Mouse (Mus musculus): ENCODE measurements around the gene Hist1h4f. TPM values are rescaled to one million over a fixed set of nuclear protein-coding genes. Genes with fewer than 3 reads are reported as not detected.

The Hist1h4f gene
- polyA plus RNA-seq, 1 experiment: 1.4 TPM

DNA sequence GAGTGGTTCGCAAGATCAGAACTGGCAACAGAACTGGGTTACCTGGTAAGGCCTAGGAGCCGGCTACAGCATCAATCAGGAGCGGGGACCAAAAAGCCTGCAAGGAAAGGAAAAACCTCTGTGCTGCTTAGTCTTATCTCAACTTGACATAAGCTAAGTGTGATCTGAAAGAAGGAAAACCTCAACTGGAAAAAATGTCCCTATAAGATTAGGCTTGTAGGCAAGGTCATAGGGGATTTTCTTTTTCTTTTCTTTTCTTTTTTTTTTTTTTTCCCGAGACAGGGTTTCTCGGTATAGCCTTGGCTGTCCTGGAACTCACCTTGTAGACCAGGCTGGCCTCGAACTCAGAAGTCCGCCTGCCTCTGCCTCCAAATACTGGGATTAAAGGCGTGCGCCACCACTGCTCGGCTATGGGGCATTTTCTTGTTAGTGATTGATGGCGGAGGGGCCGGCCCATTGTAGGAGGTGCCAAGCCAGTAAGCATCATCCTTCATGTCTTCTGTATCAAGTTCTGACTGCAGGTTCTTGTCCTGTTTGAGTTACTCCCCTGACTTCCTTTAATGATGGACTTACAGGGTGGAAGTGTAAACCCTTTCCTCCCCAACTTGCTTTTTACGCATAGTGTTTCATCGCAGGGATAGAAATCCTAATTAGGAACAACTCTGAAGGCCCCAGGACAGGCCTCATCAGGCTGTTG lies 44.5 kb downstream of the Hist1h4f start:
- no peak for TF ChIP-seq POLR2A (IDR thresholded peaks at IDR 0.05; ENCODE audit: low read depth, low read length)
- TF ChIP-seq CTCF (conservative IDR thresholded peaks at IDR 0.05; ENCODE audit: insufficient read depth, insufficient read length, low read depth, low read length): no peak
- no peak overlapping the region for H3K4me3 ChIP-seq (ENCODE audit: insufficient read depth, low read depth, low read length)

DNA sequence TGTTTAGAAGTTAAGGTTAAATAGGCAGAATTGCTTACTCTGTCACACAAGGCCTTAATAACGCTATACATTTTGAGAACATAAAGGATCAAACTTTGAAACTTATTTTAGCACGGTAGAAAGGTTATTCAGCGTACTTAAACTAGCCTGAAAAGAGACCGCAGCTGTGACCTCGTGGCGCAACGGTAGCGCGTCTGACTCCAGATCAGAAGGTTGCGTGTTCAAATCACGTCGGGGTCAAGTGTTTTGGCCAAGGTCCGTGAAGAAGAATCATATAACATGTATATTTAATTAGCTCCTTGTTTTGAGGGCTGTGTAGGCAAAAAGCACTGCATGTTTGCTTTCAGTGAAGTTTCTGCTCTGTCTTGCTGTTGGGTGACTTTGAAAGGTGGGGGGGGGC lies 45.1 kb downstream of the Hist1h4f start:
- no peak for DNase-seq
- Histone ChIP-seq H3K27me3 (replicated peaks; ENCODE audit: control insufficient read depth, insufficient read depth, low read length) (no peaks in the 10 kb centered on the region), H3K27ac (ENCODE audit: insufficient read depth, low read depth, low read length) (no peak overlapping the region), H3K4me3 (ENCODE audit: insufficient read depth, low read depth, low read length) (no peak overlapping the region), H3K4me1 (ENCODE audit: control insufficient read depth, insufficient read depth, low read length) (no peaks in the 10 kb centered on the region), H3K36me3 (ENCODE audit: control insufficient read depth, insufficient read depth, low read length) (no peaks in the 10 kb centered on the region)
- no peak for TF ChIP-seq CTCF (conservative IDR thresholded peaks at IDR 0.05; ENCODE audit: insufficient read depth, insufficient read length, low read depth, low read length)
- no peak for TF ChIP-seq POLR2A (IDR thresholded peaks at IDR 0.05; ENCODE audit: low read depth, low read length)
- WGBS: 57% methylated on average over 13 of the region's 13 CpGs

More for the DNA sequence above, 44.5 kb downstream of the Hist1h4f start:
- Histone ChIP-seq H3K27ac (ENCODE audit: insufficient read depth, low read depth, low read length) (no peak overlapping the region), H3K27me3 (replicated peaks; ENCODE audit: control insufficient read depth, insufficient read depth, low read length) (no peaks in the 10 kb centered on the region), H3K36me3 (ENCODE audit: control insufficient read depth, insufficient read depth, low read length) (no peaks in the 10 kb centered on the region), H3K4me1 (ENCODE audit: control insufficient read depth, insufficient read depth, low read length) (no peaks in the 10 kb centered on the region)
- 65% methylated on average over 14 of the region's 14 CpGs for WGBS
- DNase-seq: no peak

DNA sequence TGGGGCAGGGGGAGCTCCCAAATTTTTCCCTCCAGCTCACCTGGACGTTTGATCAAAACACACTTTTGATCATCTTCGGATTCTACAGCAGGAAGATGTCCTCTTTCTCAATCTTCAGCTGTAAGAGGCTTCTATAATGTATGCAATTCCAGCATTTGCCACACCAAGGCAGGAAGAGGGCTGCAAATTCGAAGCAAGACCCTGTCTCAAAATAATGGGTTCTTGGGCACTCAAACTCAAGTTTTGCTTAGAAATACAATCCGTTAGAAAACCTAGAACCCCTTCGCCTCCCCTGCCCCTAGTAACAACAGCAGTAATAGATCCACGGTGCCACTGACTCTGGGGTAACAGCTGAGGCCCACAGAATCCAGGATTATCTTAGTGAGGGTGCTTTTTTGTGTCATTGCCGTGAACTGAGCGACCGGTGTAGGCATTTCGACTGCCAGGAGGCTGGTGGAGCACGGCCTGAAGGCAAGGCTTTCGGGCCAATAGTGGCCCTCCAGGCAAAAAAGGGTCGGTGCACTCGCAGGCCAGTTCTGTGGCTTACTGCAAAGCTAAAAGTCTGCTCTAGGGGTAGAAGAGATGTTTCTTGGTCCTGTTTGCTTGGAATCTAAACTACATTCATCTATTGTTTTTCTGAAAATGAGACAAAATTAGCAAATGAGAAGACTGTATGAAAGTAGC lies 45.6 kb downstream of the Hist1h4f start:
- 50% methylated on average over 14 of the region's 14 CpGs for WGBS
- TF ChIP-seq POLR2A (IDR thresholded peaks at IDR 0.05; ENCODE audit: low read depth, low read length) (no peak), CTCF (conservative IDR thresholded peaks at IDR 0.05; ENCODE audit: insufficient read depth, insufficient read length, low read depth, low read length) (no peak)
- H3K4me3 ChIP-seq (ENCODE audit: insufficient read depth, low read depth, low read length): no peak overlapping the region
- DNase-seq: no peak
- H3K36me3 ChIP-seq (ENCODE audit: control insufficient read depth, insufficient read depth, low read length): no peaks in the 10 kb centered on the region
- H3K27ac ChIP-seq (ENCODE audit: insufficient read depth, low read depth, low read length): no peak overlapping the region
- no peaks in the 10 kb centered on the region for H3K27me3 ChIP-seq (replicated peaks; ENCODE audit: control insufficient read depth, insufficient read depth, low read length)
- no peaks in the 10 kb centered on the region for H3K4me1 ChIP-seq (ENCODE audit: control insufficient read depth, insufficient read depth, low read length)

DNA sequence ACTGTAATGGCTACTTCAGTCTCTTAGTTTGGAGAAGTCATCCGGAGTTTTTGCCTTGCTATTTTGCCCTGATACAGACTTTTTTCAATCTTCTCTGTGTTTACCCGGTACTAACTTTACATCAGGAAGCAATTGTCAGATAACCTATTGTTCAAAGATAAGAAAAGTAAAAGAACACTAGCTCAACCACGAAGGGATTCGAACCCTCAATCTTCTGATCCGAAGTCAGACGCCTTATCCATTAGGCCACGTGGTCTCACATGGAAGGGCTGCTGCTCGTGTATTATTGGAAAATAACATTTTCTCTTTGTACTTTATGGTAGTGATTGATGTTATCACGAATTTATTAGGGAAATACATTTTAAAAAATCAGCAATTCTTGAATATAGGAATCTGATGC lies 47.7 kb downstream of the Hist1h4f start:
- no peak overlapping the region for H3K4me3 ChIP-seq (ENCODE audit: insufficient read depth, low read depth, low read length)
- peak; percentile 49 for DNase-seq
- 15% methylated on average over 9 of the region's 9 CpGs for WGBS

DNA sequence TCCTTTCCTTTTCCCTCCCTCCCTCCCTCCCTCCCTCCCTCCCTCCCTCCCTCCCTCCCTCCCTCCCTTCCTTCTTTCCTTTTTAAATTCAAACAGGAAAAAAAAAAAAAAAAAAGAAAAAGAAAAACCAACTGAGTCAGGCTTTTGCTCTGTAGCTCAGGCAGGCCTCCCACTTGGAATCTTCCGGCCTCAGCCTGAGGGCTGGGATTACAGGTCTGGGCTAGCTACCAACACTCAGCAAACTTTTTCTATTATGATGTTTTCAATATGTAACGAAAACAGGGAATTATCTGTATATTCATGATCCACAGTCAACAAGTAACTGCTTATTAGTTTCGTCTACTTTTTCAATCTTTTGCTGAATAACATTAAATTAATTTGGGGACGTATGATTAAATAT lies 48.5 kb downstream of the Hist1h4f start:
- no peak overlapping the region for H3K27ac ChIP-seq (ENCODE audit: insufficient read depth, low read depth, low read length)
- WGBS: 81% methylated on average over 4 of the region's 4 CpGs
- TF ChIP-seq CTCF (conservative IDR thresholded peaks at IDR 0.05; ENCODE audit: insufficient read depth, insufficient read length, low read depth, low read length) (no peak), POLR2A (IDR thresholded peaks at IDR 0.05; ENCODE audit: low read depth, low read length) (no peak)
- DNase-seq: no peak
- H3K4me1 ChIP-seq (ENCODE audit: control insufficient read depth, insufficient read depth, low read length): no peaks in the 10 kb centered on the region; the same call in 1 of the 2 replicates
- H3K27me3 ChIP-seq (replicated peaks; ENCODE audit: control insufficient read depth, insufficient read depth, low read length): no peaks in the 10 kb centered on the region
- H3K4me3 ChIP-seq (ENCODE audit: insufficient read depth, low read depth, low read length): no peak overlapping the region
- H3K36me3 ChIP-seq (ENCODE audit: control insufficient read depth, insufficient read depth, low read length): no peaks in the 10 kb centered on the region

More for the DNA sequence above, 47.7 kb downstream of the Hist1h4f start:
- H3K36me3 ChIP-seq (ENCODE audit: control insufficient read depth, insufficient read depth, low read length): no peaks in the 10 kb centered on the region
- no peak overlapping the region for H3K27ac ChIP-seq (ENCODE audit: insufficient read depth, low read depth, low read length)
- no peaks in the 10 kb centered on the region for H3K27me3 ChIP-seq (replicated peaks; ENCODE audit: control insufficient read depth, insufficient read depth, low read length)
- H3K4me1 ChIP-seq (ENCODE audit: control insufficient read depth, insufficient read depth, low read length): no peaks in the 10 kb centered on the region
- TF ChIP-seq POLR2A (IDR thresholded peaks at IDR 0.05; ENCODE audit: low read depth, low read length) (no peak), CTCF (conservative IDR thresholded peaks at IDR 0.05; ENCODE audit: insufficient read depth, insufficient read length, low read depth, low read length) (no peak)

DNA sequence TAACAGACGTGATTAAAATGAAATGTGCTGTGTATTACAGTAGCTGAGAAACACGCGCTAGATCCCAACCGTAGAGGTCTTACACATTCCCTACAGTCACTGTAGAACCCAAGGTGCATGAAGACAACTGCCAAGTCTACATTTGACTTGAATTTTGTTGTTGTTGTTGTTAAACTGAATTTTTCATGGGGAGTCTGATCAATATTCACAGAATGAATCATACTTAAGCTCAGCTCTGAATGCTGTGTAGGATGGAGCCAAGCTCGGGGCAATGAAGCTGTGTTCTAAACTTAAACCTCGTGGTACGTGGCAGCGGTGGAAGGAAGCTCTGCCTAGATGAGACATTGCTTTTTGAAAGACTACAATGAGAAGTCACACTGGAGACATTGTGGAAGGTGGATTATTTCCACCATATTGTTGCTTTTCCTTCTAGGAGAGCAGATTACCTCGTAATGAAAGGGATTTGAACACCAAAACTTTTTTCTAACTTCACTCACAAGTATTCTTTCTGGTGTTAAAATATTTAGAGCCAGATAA lies 49.3 kb downstream of the Hist1h4f start:
- 65% methylated on average over 9 of the region's 9 CpGs for WGBS
- no peaks in the 10 kb centered on the region for H3K27me3 ChIP-seq (replicated peaks; ENCODE audit: control insufficient read depth, insufficient read depth, low read length)
- no peaks in the 10 kb centered on the region for H3K36me3 ChIP-seq (ENCODE audit: control insufficient read depth, insufficient read depth, low read length)
- no peaks in the 10 kb centered on the region; the same call in 1 of the 2 replicates for H3K4me1 ChIP-seq (ENCODE audit: control insufficient read depth, insufficient read depth, low read length)
- TF ChIP-seq POLR2A (IDR thresholded peaks at IDR 0.05; ENCODE audit: low read depth, low read length) (no peak), CTCF (conservative IDR thresholded peaks at IDR 0.05; ENCODE audit: insufficient read depth, insufficient read length, low read depth, low read length) (no peak)
- H3K4me3 ChIP-seq (ENCODE audit: insufficient read depth, low read depth, low read length): no peak overlapping the region
- DNase-seq: no peak
- no peak overlapping the region for H3K27ac ChIP-seq (ENCODE audit: insufficient read depth, low read depth, low read length)

DNA sequence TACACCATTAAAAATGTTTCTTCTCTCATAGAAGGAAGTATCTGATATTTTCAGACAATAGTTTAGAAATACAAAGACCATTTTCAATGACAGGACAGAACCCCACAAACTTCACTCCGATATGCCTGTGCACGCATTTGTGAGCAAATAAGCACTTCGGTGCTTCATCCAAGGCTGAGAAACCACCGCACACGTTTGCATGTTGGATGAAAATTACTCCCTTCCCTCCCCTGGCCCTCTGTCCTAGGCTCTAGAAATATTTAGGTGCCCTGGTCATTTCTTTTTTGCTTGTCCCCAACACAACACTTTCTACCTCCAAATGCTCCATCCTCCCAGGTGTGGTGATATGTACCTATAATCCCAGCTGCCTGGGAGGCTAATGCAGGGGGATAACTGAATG lies 49.9 kb downstream of the Hist1h4f start:
- Histone ChIP-seq H3K4me3 (ENCODE audit: insufficient read depth, low read depth, low read length) (no peak overlapping the region), H3K27ac (ENCODE audit: insufficient read depth, low read depth, low read length) (no peak overlapping the region), H3K36me3 (ENCODE audit: control insufficient read depth, insufficient read depth, low read length) (no peaks in the 10 kb centered on the region), H3K4me1 (ENCODE audit: control insufficient read depth, insufficient read depth, low read length) (no peaks in the 10 kb centered on the region; the same call in 1 of the 2 replicates), H3K27me3 (replicated peaks; ENCODE audit: control insufficient read depth, insufficient read depth, low read length) (no peaks in the 10 kb centered on the region)
- TF ChIP-seq POLR2A (IDR thresholded peaks at IDR 0.05; ENCODE audit: low read depth, low read length): no peak
- no peak for TF ChIP-seq CTCF (conservative IDR thresholded peaks at IDR 0.05; ENCODE audit: insufficient read depth, insufficient read length, low read depth, low read length)
- DNase-seq: no peak
- WGBS: 54% methylated on average over 5 of the region's 5 CpGs

Other genes starting within 250 kb of the Hist1h4f start
- 1.1 and 1.9 TPM in 2 replicates for gene Zfp322a, start 182.4 kb downstream of the Hist1h4f start, polyA plus RNA-seq (2012; rRNA removed)
- 3.3 and 3.9 TPM in 2 replicates for gene Abt1, start 127.8 kb downstream of the Hist1h4f start, polyA plus RNA-seq (2012; rRNA removed)
- not detected in 2 replicates for gene Btn1a1, start 85.7 kb downstream of the Hist1h4f start, polyA plus RNA-seq (2012; rRNA removed)
- gene Btn2a2, start 62.8 kb downstream of the Hist1h4f start, polyA plus RNA-seq (2012; rRNA removed): not detected in 2 replicates
- 44.7 and 57.5 TPM in 2 replicates for gene Hist1h4h, start 20.6 kb downstream of the Hist1h4f start, polyA plus RNA-seq (2012; rRNA removed)
- gene Hist1h2af, start 17.7 kb downstream of the Hist1h4f start, polyA plus RNA-seq (2012; rRNA removed): 4.3 and 8.0 TPM in 2 replicates
- 0.25 and 0.58 TPM in 2 replicates for gene Hist1h3g, start 16.2 kb downstream of the Hist1h4f start, polyA plus RNA-seq (2012; rRNA removed)
- gene Hist1h2bh, start 8.3 kb downstream of the Hist1h4f start, polyA plus RNA-seq (2012; rRNA removed): 0.27 and 0.36 TPM in 2 replicates
- 0.74 and 0.87 TPM in 2 replicates for gene Hist1h3f, start 7.6 kb downstream of the Hist1h4f start, polyA plus RNA-seq (2012; rRNA removed)
- gene Hist1h1d, start 1.6 kb upstream of the Hist1h4f start, polyA plus RNA-seq (2012; rRNA removed): 0.05 and 0.09 TPM in 2 replicates
- gene Hist1h3e, start 10.7 kb upstream of the Hist1h4f start, polyA plus RNA-seq (2012; rRNA removed): 3.8 and 4.3 TPM in 2 replicates
- 0.22 and 0.58 TPM in 2 replicates for gene Hist1h2ae, start 19.6 kb upstream of the Hist1h4f start, polyA plus RNA-seq (2012; rRNA removed)
- 3.1 and 4.6 TPM in 2 replicates for gene Hist1h2bg, start 19.7 kb upstream of the Hist1h4f start, polyA plus RNA-seq (2012; rRNA removed)
- 0.30 and 0.99 TPM in 2 replicates for gene Hist1h2bf, start 22.5 kb upstream of the Hist1h4f start, polyA plus RNA-seq (2012; rRNA removed)
- gene Hist1h2ad, start 22.7 kb upstream of the Hist1h4f start, polyA plus RNA-seq (2012; rRNA removed): not detected in 2 replicates
- gene Hist1h3d, start 24.1 kb upstream of the Hist1h4f start, polyA plus RNA-seq (2012; rRNA removed): 0.68 and 0.88 TPM in 2 replicates
- gene Hist1h4d, start 29.9 kb upstream of the Hist1h4f start, polyA plus RNA-seq (2012; rRNA removed): 3.7 and 5.4 TPM in 2 replicates
- gene Hist1h2be, start 69.5 kb upstream of the Hist1h4f start, polyA plus RNA-seq (2012; rRNA removed): 1.2 TPM in 2 replicates
- gene Hist1h1e, start 70.9 kb upstream of the Hist1h4f start, polyA plus RNA-seq (2012; rRNA removed): 1.2 and 1.4 TPM in 2 replicates
- 0.43 and 0.44 TPM in 2 replicates for gene Hist1h2ac, start 132.3 kb upstream of the Hist1h4f start, polyA plus RNA-seq (2012; rRNA removed)
- 473 and 571 TPM in 2 replicates for gene Hist1h2bc, start 132.6 kb upstream of the Hist1h4f start, polyA plus RNA-seq (2012; rRNA removed)
- gene Hist1h1t, start 144.2 kb upstream of the Hist1h4f start, polyA plus RNA-seq (2012; rRNA removed): not detected in 2 replicates
- 9.4 and 10.3 TPM in 2 replicates for gene Hist1h4c, start 146.8 kb upstream of the Hist1h4f start, polyA plus RNA-seq (2012; rRNA removed)
- gene Hfe, start 159.2 kb upstream of the Hist1h4f start, polyA plus RNA-seq (2012; rRNA removed): 21.2 and 21.4 TPM in 2 replicates
- gene Hist1h1c, start 187.2 kb upstream of the Hist1h4f start, polyA plus RNA-seq (2012; rRNA removed): 68.7 and 76.0 TPM in 2 replicates
- 0.39 and 1.1 TPM in 2 replicates for gene Hist1h3c, start 194.0 kb upstream of the Hist1h4f start, polyA plus RNA-seq (2012; rRNA removed)
- 2.0 and 2.8 TPM in 2 replicates for gene Hist1h2bb, start 195.1 kb upstream of the Hist1h4f start, polyA plus RNA-seq (2012; rRNA removed)
- 1.3 and 1.5 TPM in 2 replicates for gene Hist1h2ab, start 199.5 kb upstream of the Hist1h4f start, polyA plus RNA-seq (2012; rRNA removed)
- gene Hist1h3b, start 200.6 kb upstream of the Hist1h4f start, polyA plus RNA-seq (2012; rRNA removed): 0.88 and 1.4 TPM in 2 replicates
- gene Hist1h4b, start 205.4 kb upstream of the Hist1h4f start, polyA plus RNA-seq (2012; rRNA removed): 3.1 and 5.3 TPM in 2 replicates
- 0.91 and 2.3 TPM in 2 replicates for gene Hist1h4a, start 209.6 kb upstream of the Hist1h4f start, polyA plus RNA-seq (2012; rRNA removed)
- 0.74 and 1.5 TPM in 2 replicates for gene Hist1h3a, start 210.7 kb upstream of the Hist1h4f start, polyA plus RNA-seq (2012; rRNA removed)
- 0.22 TPM in 1 of 2 replicates, not detected in the other for gene Hist1h1a, start 212.0 kb upstream of the Hist1h4f start, polyA plus RNA-seq (2012; rRNA removed)
- gene Trim38, start 218.3 kb upstream of the Hist1h4f start, polyA plus RNA-seq (2012; rRNA removed): 0.05 TPM in 1 of 2 replicates, not detected in the other

Measured in kidney, adult 2 months (tissue).